Mouse (Mus musculus) liver, embryonic 14.5 days (tissue): ENCODE measurements around the gene Syt5. TPM values are rescaled to one million over a fixed set of nuclear protein-coding genes. Genes with fewer than 3 reads are reported as not detected.

ENCODE experiments used
- ATAC-seq: fragments of 200-750 bp; cut with Nextera tagmentation; 2 replicates; pipeline ENCODE4 v1.8.0; 2017; ENCODE audit warnings: moderate number of reproducible peaks, mild to moderate bottlenecking, moderate library complexity; ENCODE audit not compliant: insufficient read depth
- DNase-seq, 3 experiments: peaks; one replicate each; pipeline ENCODE4 v3.0.0-alpha.2; 2012 to 2013; ENCODE audit warnings: low read depth in 3 of 3, low spot score in 3 of 3
- H3K27ac ChIP-seq: fragments of 300-500 bp; sonication (generic); 2 replicates; pipeline ENCODE4 v1.5.1; 2014; ENCODE audit warnings: moderate library complexity, mild to moderate bottlenecking, control low read depth, inconsistent platforms
- H3K27me3 ChIP-seq: fragments of 300-500 bp; sonication (generic); 2 replicates; pipeline ENCODE4 v1.6.1; 2014; ENCODE audit warnings: mild to moderate bottlenecking, low read length, moderate library complexity; ENCODE audit not compliant: control insufficient read depth, insufficient read depth
- H3K36me3 ChIP-seq: fragments of 300-500 bp; sonication (generic); replicated peaks from 2 replicates; pipeline ENCODE4 v1.6.1; 2014; ENCODE audit warnings: low read depth; ENCODE audit not compliant: control insufficient read depth, insufficient read depth
- H3K4me1 ChIP-seq, 2 experiments: fragments of 200-500 bp in 1 of 2; fragments of 300-500 bp in 1 of 2; sonication (generic) in 1 of 2; replicated peaks; 2 replicates each; pipeline ENCODE4 v1.6.1; 2012 to 2014; ENCODE audit warnings: antibody characterized with exemption in 1 of 2, inconsistent platforms in 1 of 2, low read length in 1 of 2; ENCODE audit not compliant: control insufficient read depth in 2 of 2, insufficient read depth in 2 of 2
- H3K4me2 ChIP-seq: fragments of 300-500 bp; sonication (generic); 2 replicates; pipeline ENCODE4 v1.6.1; 2014; ENCODE audit warnings: low read depth, mild to moderate bottlenecking, control low read depth, moderate library complexity
- H3K4me3 ChIP-seq, 2 experiments: fragments of 200-500 bp in 1 of 2; fragments of 300-500 bp in 1 of 2; sonication (generic) in 1 of 2; 2 replicates each; pipeline ENCODE4 v1.5.1; 2012 to 2014; ENCODE audit warnings: low read depth in 2 of 2, low read length in 2 of 2, mild to moderate bottlenecking in 2 of 2, control low read depth in 1 of 2, inconsistent platforms in 1 of 2, moderate library complexity in 1 of 2; ENCODE audit not compliant: insufficient read depth in 1 of 2
- H3K9ac ChIP-seq: fragments of 300-500 bp; sonication (generic); replicated peaks from 2 replicates; pipeline ENCODE4 v1.6.1; 2014; ENCODE audit warnings: mild to moderate bottlenecking, control low read depth, moderate library complexity
- H3K9me3 ChIP-seq: fragments of 300-500 bp; sonication (generic); 2 replicates; pipeline ENCODE4 v1.6.1; 2016; ENCODE audit warnings: low read length, mixed read lengths; ENCODE audit not compliant: control insufficient read depth
- CTCF ChIP-seq: IDR thresholded peaks from 2 replicates; pipeline ENCODE4 v1.5.1; 2016; ENCODE audit warnings: antibody characterized with exemption, low read depth, control low read depth
- EP300 ChIP-seq: IDR thresholded peaks from 2 replicates; pipeline ENCODE4 v1.6.1; 2016; ENCODE audit warnings: antibody characterized with exemption, low read depth
- WGBS: fragments of 180-500 bp; shearing (Covaris S2); extraction: QIAGEN DNeasy Blood & Tissue Kit; methylation state at CpG from one replicate; pipeline ENCODE4 v1.1.7; 2014; ENCODE audit not compliant: insufficient replicate concordance; 5-methylcytosine and 5-hydroxymethylcytosine counted together
- polyA plus RNA-seq, 2 experiments: library from polyadenylated mRNA; depleted of rRNA in 1 of 2; stranded (reverse) in 1 of 2; unstranded in 1 of 2; fragments of >200 nt; fragmentation: Nextera tagmentation in 1 of 2; extraction: Ambion mirVana in 1 of 2; gene quantifications; 2 replicates each; pipeline versions ENCODE4 v1.2.1 to v1.2.3; 2012 to 2014

Gene Syt5
- polyA plus RNA-seq, 2 experiments, result 0.22 to 0.81 TPM

GRCm38 (mm10) chr7:4508739-4509116, 38.6 kb downstream of the Syt5 start:
- TF ChIP-seq CTCF (no peak), EP300 (no peak)
- H3K27me3 ChIP-seq, result no peaks in the 10 kb centered on the region
- no peak for DNase-seq
- H3K9ac ChIP-seq, result no peak overlapping the region
- no peak overlapping the region for H3K27ac ChIP-seq
- ATAC-seq, result no peak
- WGBS, result 60% methylated on average over 8 of the region's 8 CpGs
- H3K4me2 ChIP-seq, result no peak overlapping the region
- no peaks in the 10 kb centered on the region for H3K36me3 ChIP-seq
- H3K4me1 ChIP-seq, result peaks cover 6 to 18% of the 10 kb centered on the region in 2 experiments
- no peak overlapping the region for H3K4me3 ChIP-seq
- H3K9me3 ChIP-seq, result no peaks in the 10 kb centered on the region

GRCm38 (mm10) chr7:4508062-4508738, 39.1 kb downstream of the Syt5 start:
- H3K9ac ChIP-seq, result no peak overlapping the region
- H3K36me3 ChIP-seq, result no peaks in the 10 kb centered on the region
- peaks cover 6 to 20% of the 10 kb centered on the region in 2 experiments for H3K4me1 ChIP-seq
- no peaks in the 10 kb centered on the region for H3K9me3 ChIP-seq
- no peak for DNase-seq
- WGBS, result 76% methylated on average over 24 of the region's 32 CpGs
- peak; percentile 72 for TF ChIP-seq CTCF
- TF ChIP-seq EP300, result no peak
- no peaks in the 10 kb centered on the region for H3K27me3 ChIP-seq
- no peak for ATAC-seq
- no peak overlapping the region for H3K4me3 ChIP-seq
- H3K27ac ChIP-seq, result no peak overlapping the region
- no peak overlapping the region for H3K4me2 ChIP-seq

GRCm38 (mm10) chr7:4507220-4507619, 40.1 kb downstream of the Syt5 start:
- Histone ChIP-seq H3K9ac (no peak overlapping the region), H3K36me3 (no peaks in the 10 kb centered on the region), H3K9me3 (no peaks in the 10 kb centered on the region), H3K27me3 (no peaks in the 10 kb centered on the region), H3K4me1 (peaks cover 12 to 23% of the 10 kb centered on the region in 2 experiments), H3K4me2 (no peak overlapping the region), H3K27ac (no peak overlapping the region), H3K4me3 (no peak overlapping the region)
- WGBS, result 16% methylated on average over 3 of the region's 4 CpGs
- no peak for TF ChIP-seq EP300
- no peak for TF ChIP-seq CTCF
- no peak for ATAC-seq
- no peak for DNase-seq

GRCm38 (mm10) chr7:4504646-4505435, 42.5 kb downstream of the Syt5 start:
- no peak for ATAC-seq
- TF ChIP-seq CTCF, result no peak
- TF ChIP-seq EP300, result no peak
- Histone ChIP-seq H3K27ac (peak overlapping the region; percentile 53), H3K27me3 (no peaks in the 10 kb centered on the region), H3K9me3 (no peaks in the 10 kb centered on the region), H3K9ac (no peak overlapping the region), H3K4me2 (peak overlapping the region; percentile 28; the same call in 1 of the 2 replicates), H3K4me1 (peaks cover 19 to 30% of the 10 kb centered on the region in 2 experiments), H3K36me3 (no peaks in the 10 kb centered on the region), H3K4me3 (no peak overlapping the region)
- DNase-seq, result no peak
- 13% methylated on average over 11 of the region's 11 CpGs for WGBS

GRCm38 (mm10) chr7:4503858-4504257, 43.5 kb downstream of the Syt5 start:
- peak overlapping the region; percentile 53 for H3K27ac ChIP-seq
- 45% methylated on average over 5 of the region's 5 CpGs for WGBS
- ATAC-seq (no peak), DNase-seq (no peak)
- no peak overlapping the region for H3K4me3 ChIP-seq
- TF ChIP-seq CTCF, result no peak
- H3K9ac ChIP-seq, result no peak overlapping the region
- peaks cover 23 to 38% of the 10 kb centered on the region in 2 experiments for H3K4me1 ChIP-seq
- no peaks in the 10 kb centered on the region for H3K36me3 ChIP-seq
- no peak overlapping the region for H3K4me2 ChIP-seq
- H3K9me3 ChIP-seq, result no peaks in the 10 kb centered on the region
- no peaks in the 10 kb centered on the region for H3K27me3 ChIP-seq
